Mouse (Mus musculus): Measurements from ENCODE around the gene Fam136a. TPM values are rescaled to one million over a fixed set of nuclear protein-coding genes. Genes with fewer than 3 reads are reported as not detected.

The Fam136a gene
- total and polyA plus RNA-seq, 3 experiments: 152 to 339 (median 160) TPM

DNA sequence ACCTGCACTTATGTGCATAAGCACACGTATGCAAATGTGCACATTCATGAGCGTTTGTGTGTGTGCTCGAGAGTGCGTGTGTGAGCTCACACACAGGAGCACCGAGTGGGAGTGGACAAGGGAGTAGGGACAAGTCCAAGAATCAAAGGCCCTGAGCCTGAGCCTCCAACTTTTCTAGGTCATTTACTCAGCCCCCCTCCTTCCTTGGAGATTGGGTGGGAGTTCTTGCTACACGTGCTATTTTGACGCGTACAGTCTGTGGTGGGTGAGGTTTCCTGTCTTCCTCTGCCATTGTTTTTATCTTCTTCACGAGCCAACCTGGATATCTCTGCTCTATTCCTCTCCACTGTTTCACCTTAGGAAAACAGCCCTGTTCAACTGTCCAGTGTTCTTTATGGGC lies 8.5 kb upstream of the Fam136a start:
- no peaks in the 10 kb centered on the region for H3K36me3 ChIP-seq (replicated peaks in 1 of 2; ENCODE audit: control insufficient read depth in 1 of 2, insufficient read depth in 1 of 2, low read length in 1 of 2)
- no peaks in the 10 kb centered on the region for H3K4me1 ChIP-seq (ENCODE audit: control insufficient read depth in 1 of 2, insufficient read depth in 2 of 2)
- H3K4me2 ChIP-seq (ENCODE audit: insufficient read depth, low read depth, poor library complexity, severe bottlenecking): no peak overlapping the region
- in situ Hi-C loops (cut with MboI; ENCODE audit: low pct_ligation_motif_present, low pct_unique_long_range_greater_than_20kb, low sequenced_read_pairs): loop anchor here (25.0 kb wide), 1 partner anchor 345 kb away; the partner anchor contains the start of gene Figla
- H3K9ac ChIP-seq (ENCODE audit: insufficient read depth, low read depth): no peak overlapping the region
- no peak overlapping the region for H3K4me3 ChIP-seq (replicated peaks in 1 of 3; ENCODE audit: low read depth in 2 of 3, low read length in 2 of 3, poor library complexity in 1 of 3)
- H3K27ac ChIP-seq (ENCODE audit: insufficient read depth, low read depth): no peak overlapping the region
- dilution Hi-C loops (cut with MboI; ENCODE audit: extremely low pct_ligation_motif_present, extremely low pct_unique_long_range_greater_than_20kb, low sequenced_read_pairs): no loop called here
- peaks cover 87% of the 10 kb centered on the region for H3K27me3 ChIP-seq (replicated peaks)
- DNase-seq (ENCODE audit: extremely low read depth): no peak
- TF ChIP-seq ZC3H11A (IDR thresholded peaks at IDR 0.05; ENCODE audit: low read depth, low read length) (no peak), E2F4 (IDR thresholded peaks at IDR 0.05; ENCODE audit: insufficient replicate concordance, low read depth, low read length) (no peak), MEF2A (IDR thresholded peaks at IDR 0.05; ENCODE audit: borderline replicate concordance, low read depth, low read length) (no peak), POLR2AphosphoS2 (IDR thresholded peaks at IDR 0.05; ENCODE audit: low read depth, low read length) (no peak), PAX5 (IDR thresholded peaks at IDR 0.05; ENCODE audit: low read length) (no peak), ZMIZ1 (IDR thresholded peaks at IDR 0.05; ENCODE audit: low read depth, low read length) (no peak), RCOR1 (conservative IDR thresholded peaks at IDR 0.05; ENCODE audit: low read depth, low read length) (no peak), MAFK (IDR thresholded peaks at IDR 0.05; ENCODE audit: insufficient replicate concordance, low read length) (no peak), CHD2 (IDR thresholded peaks at IDR 0.05; ENCODE audit: low read length) (no peak), EP300 (IDR thresholded peaks at IDR 0.05; ENCODE audit: low read length) (no peak), ETS1 (conservative IDR thresholded peaks at IDR 0.05; ENCODE audit: low read depth, low read length) (no peak), TCF12 (IDR thresholded peaks at IDR 0.05; ENCODE audit: low read depth, low read length) (no peak)
- no peaks in the 10 kb centered on the region for H3K79me2 ChIP-seq (replicated peaks; ENCODE audit: control insufficient read depth, extremely low read depth, insufficient read depth, poor library complexity, severe bottlenecking)
- H3K9me3 ChIP-seq (replicated peaks; ENCODE audit: low read length): peaks cover 6% of the 10 kb centered on the region

GRCm38 (mm10) chr6:86360691-86361090 lies 4.8 kb upstream of the Fam136a start:
- in situ Hi-C loops (cut with MboI; ENCODE audit: low pct_ligation_motif_present, low pct_unique_long_range_greater_than_20kb, low sequenced_read_pairs): loop anchor here (5.0 to 25.0 kb wide), 2 partner anchors 233 to 348 kb away; partner anchors contain the start of gene Figla
- Histone ChIP-seq H3K27me3 (replicated peaks) (peaks cover 74% of the 10 kb centered on the region), H3K4me3 (replicated peaks in 1 of 3; ENCODE audit: low read depth in 2 of 3, low read length in 2 of 3, poor library complexity in 1 of 3) (no peak overlapping the region), H3K4me1 (ENCODE audit: control insufficient read depth in 1 of 2, insufficient read depth in 2 of 2) (peaks cover 0 to 5% of the 10 kb centered on the region in 2 experiments; a peak in 1 of 4 replicates), H3K4me2 (ENCODE audit: insufficient read depth, low read depth, poor library complexity, severe bottlenecking) (no peak overlapping the region), H3K27ac (ENCODE audit: insufficient read depth, low read depth) (no peak overlapping the region), H3K36me3 (replicated peaks in 1 of 2; ENCODE audit: control insufficient read depth in 1 of 2, insufficient read depth in 1 of 2, low read length in 1 of 2) (no peaks in the 10 kb centered on the region), H3K9me3 (replicated peaks; ENCODE audit: low read length) (peaks cover 6% of the 10 kb centered on the region), H3K79me2 (replicated peaks; ENCODE audit: control insufficient read depth, extremely low read depth, insufficient read depth, poor library complexity, severe bottlenecking) (peaks cover under 1% of the 10 kb centered on the region; the same call in 1 of the 2 replicates), H3K9ac (ENCODE audit: insufficient read depth, low read depth) (no peak overlapping the region)
- DNase-seq (ENCODE audit: extremely low read depth): no peak
- TF ChIP-seq JUN (IDR thresholded peaks at IDR 0.05; ENCODE audit: insufficient read depth, low read depth, low read length): no peak
- no peak for TF ChIP-seq ELF1 (IDR thresholded peaks at IDR 0.05; ENCODE audit: low read depth, low read length)
- TF ChIP-seq NRF1 (IDR thresholded peaks at IDR 0.05; ENCODE audit: low read depth, low read length): no peak
- no peak for TF ChIP-seq PAX5 (IDR thresholded peaks at IDR 0.05; ENCODE audit: low read length)
- no peak for TF ChIP-seq HCFC1 (IDR thresholded peaks at IDR 0.05; ENCODE audit: low read depth, low read length)
- no peak for TF ChIP-seq MAFK (IDR thresholded peaks at IDR 0.05; ENCODE audit: insufficient replicate concordance, low read length)
- no peak for TF ChIP-seq CHD2 (IDR thresholded peaks at IDR 0.05; ENCODE audit: low read length)
- no peak for TF ChIP-seq ZKSCAN1 (IDR thresholded peaks at IDR 0.05; ENCODE audit: borderline replicate concordance, low read depth, low read length)
- TF ChIP-seq POLR2A (IDR thresholded peaks at IDR 0.05; ENCODE audit: low read depth, low read length): no peak
- TF ChIP-seq USF1 (IDR thresholded peaks at IDR 0.05; ENCODE audit: low read depth, low read length): no peak
- TF ChIP-seq NELFE (IDR thresholded peaks at IDR 0.05; ENCODE audit: low read depth, low read length): no peak
- no peak for TF ChIP-seq MEF2A (IDR thresholded peaks at IDR 0.05; ENCODE audit: borderline replicate concordance, low read depth, low read length)
- no peak for TF ChIP-seq E2F4 (IDR thresholded peaks at IDR 0.05; ENCODE audit: insufficient replicate concordance, low read depth, low read length)
- TF ChIP-seq MAX (IDR thresholded peaks at IDR 0.05; ENCODE audit: low read length): no peak
- no peak for TF ChIP-seq MAZ (IDR thresholded peaks at IDR 0.05; ENCODE audit: low read depth, low read length)
- dilution Hi-C loops (cut with MboI; ENCODE audit: extremely low pct_ligation_motif_present, extremely low pct_unique_long_range_greater_than_20kb, low sequenced_read_pairs): no loop called here

Measured in CH12.LX (cell line).